Mouse (Mus musculus) left cerebral cortex, postnatal 25 days (tissue): ENCODE data around the gene Gimap9. TPM values are rescaled to one million over a fixed set of nuclear protein-coding genes. Genes with fewer than 3 reads are reported as not detected.

ENCODE experiments used
- DNase-seq, 2 experiments: peaks; one replicate each; pipeline ENCODE4 v3.0.0; 2022; ENCODE audit warnings: low spot score in 2 of 2, mixed read lengths in 1 of 2
- intact Hi-C: fragments of 180-260 bp; cut with DNase I; formaldehyde crosslinking; loops from one replicate; pipeline ENCODE4 v1.15.1; 2025
- total RNA-seq, 2 experiments: library from RNA; stranded (reverse); gene quantifications; 2 replicates each; pipeline ENCODE4 v1.2.3; 2021

Gimap9 gene
- total RNA-seq, 2 experiments from 2014 or later = 0.69 TPM; not detected in 1

- intact Hi-C loops = no loop called here
Measured at GRCm38 (mm10) chr6:48727761-48728160, 51.8 kb downstream of the Gimap9 start.

More at GRCm38 (mm10) chr6:48727761-48728160, 51.8 kb downstream of the Gimap9 start:
- no peak for DNase-seq

Other genes with a start within 250 kb of the Gimap9 start
- 10 to 100 TPM; 21.7 to 33.1 TPM for gene Zfp467, start 230.3 kb upstream of the Gimap9 start, total RNA-seq
- 1 to 10 TPM in 1 of 2 experiments, under 1 TPM in 1; 0.80 to 1.2 TPM for gene Sspo, start 227.9 kb upstream of the Gimap9 start, total RNA-seq
- 100 to 1,000 TPM; 458 to 480 TPM for gene Atp6v0e2, start 138.5 kb upstream of the Gimap9 start, total RNA-seq
- gene Lrrc61, start 121.3 kb upstream of the Gimap9 start, total RNA-seq = 10 to 100 TPM; 31.3 to 33.3 TPM
- gene Rarres2, start 103.3 kb upstream of the Gimap9 start, total RNA-seq = 10 to 100 TPM; 15.7 to 16.6 TPM
- not detected for gene Gm45021, start 86.5 kb upstream of the Gimap9 start, total RNA-seq
- 10 to 100 TPM; 46.6 to 53.2 TPM for gene Repin1, start 82.2 kb upstream of the Gimap9 start, total RNA-seq
- gene Gm44965, start 82.2 kb upstream of the Gimap9 start, total RNA-seq = not detected
- 1 to 10 TPM; 5.0 to 7.2 TPM for gene Zfp775, start 74.1 kb upstream of the Gimap9 start, total RNA-seq
- 10 to 100 TPM; 15.0 to 17.2 TPM for gene AI854703, start 49.4 kb upstream of the Gimap9 start, total RNA-seq
- gene Gimap8, start 28.9 kb upstream of the Gimap9 start, total RNA-seq = 1 to 10 TPM in 1 of 2 experiments, under 1 TPM in 1; 0.46 to 1.2 TPM
- gene Gimap4, start 8.4 kb downstream of the Gimap9 start, total RNA-seq = under 1 TPM; 0.32 to 0.46 TPM
- 1 to 10 TPM; 5.6 to 6.0 TPM for gene Gimap6, start 32.1 kb downstream of the Gimap9 start, total RNA-seq
- 1 to 10 TPM; 1.7 to 2.3 TPM for gene Gm28053, start 42.5 kb downstream of the Gimap9 start, total RNA-seq
- gene Gimap7, start 42.5 kb downstream of the Gimap9 start, total RNA-seq = not detected
- gene Gimap1, start 62.9 kb downstream of the Gimap9 start, total RNA-seq = 1 to 10 TPM; 2.0 to 2.8 TPM
- gene Gimap5, start 70.1 kb downstream of the Gimap9 start, total RNA-seq = 1 to 10 TPM; 1.1 to 2.0 TPM
- gene Gimap3, start 94.7 kb downstream of the Gimap9 start, total RNA-seq = not detected
- gene Tmem176a, start 164.8 kb downstream of the Gimap9 start, total RNA-seq = 10 to 100 TPM; 30.2 to 34.9 TPM
- gene Tmem176b, start 165.4 kb downstream of the Gimap9 start, total RNA-seq = 10 to 100 TPM; 53.7 to 57.9 TPM
- gene Aoc1, start 196.8 kb downstream of the Gimap9 start, total RNA-seq = not detected